Mouse (Mus musculus) CH12.LX (cell line): ENCODE results near the gene Foxn2. TPM values are rescaled to one million over a fixed set of nuclear protein-coding genes. Genes with fewer than 3 reads are reported as not detected.

ENCODE experiments used
- DNase-seq: peaks from one replicate; pipeline ENCODE4 v3.0.0-alpha.2; 2013; ENCODE audit errors: extremely low read depth
- H3K27ac ChIP-seq: 2 replicates; pipeline ENCODE4 v1.5.1; 2012; ENCODE audit warnings: low read depth, mild to moderate bottlenecking, control low read depth, moderate library complexity; ENCODE audit not compliant: insufficient read depth
- H3K27me3 ChIP-seq: replicated peaks from 2 replicates; pipeline ENCODE3; 2012; ENCODE audit warnings: inconsistent platforms
- H3K36me3 ChIP-seq, 2 experiments: replicated peaks in 1 of 2; 2 replicates each; pipeline versions ENCODE3 to v1.6.1; 2012; ENCODE audit warnings: inconsistent platforms in 1 of 2, low read length in 1 of 2, mild to moderate bottlenecking in 1 of 2, mixed read lengths in 1 of 2, moderate library complexity in 1 of 2; ENCODE audit not compliant: control insufficient read depth in 1 of 2, insufficient read depth in 1 of 2
- H3K4me1 ChIP-seq, 2 experiments: 2 replicates each; pipeline ENCODE4 v1.6.1; 2012; ENCODE audit warnings: inconsistent platforms in 1 of 2, moderate library complexity in 1 of 2; ENCODE audit not compliant: insufficient read depth in 2 of 2, control insufficient read depth in 1 of 2
- H3K4me2 ChIP-seq: 2 replicates; pipeline ENCODE4 v1.6.1; 2012; ENCODE audit warnings: low read depth, mild to moderate bottlenecking, control low read depth; ENCODE audit not compliant: poor library complexity, insufficient read depth, severe bottlenecking
- H3K4me3 ChIP-seq, 3 experiments: fragments of 150-350 bp in 1 of 3; sonication (generic) in 1 of 3; replicated peaks in 1 of 3; 2 replicates each; pipeline versions ENCODE3 to v1.5.1; 2011 to 2012; ENCODE audit warnings: low read depth in 2 of 3, low read length in 2 of 3, mild to moderate bottlenecking in 2 of 3, moderate library complexity in 2 of 3, control low read depth in 1 of 3, improper control_type of control experiment in 1 of 3, inconsistent platforms in 1 of 3, mixed read lengths in 1 of 3; ENCODE audit not compliant: poor library complexity in 1 of 3
- H3K79me2 ChIP-seq: replicated peaks from 2 replicates; pipeline ENCODE4 v1.6.1; 2012; ENCODE audit warnings: mild to moderate bottlenecking, moderate library complexity; ENCODE audit not compliant: control insufficient read depth, poor library complexity, insufficient read depth, severe bottlenecking; ENCODE audit errors: extremely low read depth
- H3K9ac ChIP-seq: 2 replicates; pipeline ENCODE4 v1.6.1; 2012; ENCODE audit warnings: low read depth, mild to moderate bottlenecking, control low read depth, moderate library complexity; ENCODE audit not compliant: insufficient read depth
- H3K9me3 ChIP-seq: replicated peaks from 2 replicates; pipeline ENCODE3; 2012; ENCODE audit warnings: low read length, inconsistent platforms, mixed read lengths
- BHLHE40 ChIP-seq: IDR thresholded peaks from 2 replicates; pipeline ENCODE4 v1.6.1; 2011; ENCODE audit warnings: mild to moderate bottlenecking, low read depth, low read length, improper control_type of control experiment
- CTCF ChIP-seq, 2 experiments: IDR thresholded peaks in 1 of 2; conservative IDR thresholded peaks in 1 of 2; 2 replicates each; pipeline ENCODE4 v1.5.1; 2011 to 2012; ENCODE audit warnings: low read depth in 2 of 2, low read length in 2 of 2, improper control_type of control experiment in 1 of 2, inconsistent platforms in 1 of 2, mild to moderate bottlenecking in 1 of 2, moderate library complexity in 1 of 2
- E2F4 ChIP-seq: IDR thresholded peaks from 2 replicates; pipeline ENCODE4 v1.6.1; 2011; ENCODE audit warnings: low read depth, low read length, improper control_type of control experiment; ENCODE audit not compliant: insufficient replicate concordance
- ETS1 ChIP-seq: conservative IDR thresholded peaks from 2 replicates; pipeline ENCODE4 v1.6.1; 2012; ENCODE audit warnings: low read depth, mild to moderate bottlenecking, inconsistent platforms, low read length, improper control_type of control experiment, moderate library complexity
- HCFC1 ChIP-seq: IDR thresholded peaks from 2 replicates; pipeline ENCODE4 v1.6.1; 2012; ENCODE audit warnings: low read depth, mild to moderate bottlenecking, inconsistent platforms, low read length, improper control_type of control experiment
- JUN ChIP-seq: IDR thresholded peaks from 2 replicates; pipeline ENCODE4 v1.6.1; 2011; ENCODE audit warnings: low read depth, mild to moderate bottlenecking, low read length, improper control_type of control experiment, moderate library complexity; ENCODE audit not compliant: insufficient read depth
- KAT2A ChIP-seq: IDR thresholded peaks from 2 replicates; pipeline ENCODE4 v1.6.1; 2012; ENCODE audit warnings: low read length, improper control_type of control experiment, inconsistent platforms; ENCODE audit not compliant: insufficient replicate concordance
- MAFK ChIP-seq: IDR thresholded peaks from 2 replicates; pipeline ENCODE4 v1.6.1; 2011; ENCODE audit warnings: low read length, improper control_type of control experiment; ENCODE audit not compliant: insufficient replicate concordance
- MAX ChIP-seq: IDR thresholded peaks from 2 replicates; pipeline ENCODE4 v1.6.1; 2011; ENCODE audit warnings: low read length, improper control_type of control experiment
- MAZ ChIP-seq: IDR thresholded peaks from 2 replicates; pipeline ENCODE4 v1.6.1; 2012; ENCODE audit warnings: low read depth, mild to moderate bottlenecking, inconsistent platforms, low read length, improper control_type of control experiment, moderate library complexity
- MEF2A ChIP-seq: IDR thresholded peaks from 2 replicates; pipeline ENCODE4 v1.6.1; 2014; ENCODE audit warnings: low read depth, mild to moderate bottlenecking, inconsistent platforms, low read length, improper control_type of control experiment, borderline replicate concordance
- MXI1 ChIP-seq: IDR thresholded peaks from 2 replicates; pipeline ENCODE4 v1.6.1; 2011; ENCODE audit warnings: mild to moderate bottlenecking, low read depth, low read length, improper control_type of control experiment
- MYC ChIP-seq: IDR thresholded peaks from 2 replicates; pipeline ENCODE4 v1.6.1; 2011; ENCODE audit warnings: low read depth, mild to moderate bottlenecking, improper control_type of control experiment, low read length
- NRF1 ChIP-seq: IDR thresholded peaks from 2 replicates; pipeline ENCODE4 v1.6.1; 2014; ENCODE audit warnings: low read depth, mild to moderate bottlenecking, inconsistent platforms, low read length, improper control_type of control experiment, moderate library complexity
- PAX5 ChIP-seq: IDR thresholded peaks from 2 replicates; pipeline ENCODE4 v1.6.1; 2012; ENCODE audit warnings: low read length, inconsistent platforms, mixed read lengths
- POLR2A ChIP-seq: IDR thresholded peaks from 2 replicates; pipeline ENCODE4 v1.6.1; 2011; ENCODE audit warnings: low read depth, mild to moderate bottlenecking, improper control_type of control experiment, low read length
- POLR2AphosphoS2 ChIP-seq: IDR thresholded peaks from 2 replicates; pipeline ENCODE4 v1.6.1; 2011; ENCODE audit warnings: low read depth, low read length, improper control_type of control experiment
- RAD21 ChIP-seq: IDR thresholded peaks from 2 replicates; pipeline ENCODE4 v1.6.1; 2011; ENCODE audit warnings: low read depth, mild to moderate bottlenecking, low read length, improper control_type of control experiment, moderate library complexity
- RCOR1 ChIP-seq: conservative IDR thresholded peaks from 2 replicates; pipeline ENCODE4 v1.6.1; 2012; ENCODE audit warnings: low read depth, mild to moderate bottlenecking, inconsistent platforms, low read length, improper control_type of control experiment
- SIN3A ChIP-seq: IDR thresholded peaks from 2 replicates; pipeline ENCODE4 v1.6.1; 2012; ENCODE audit warnings: low read length, improper control_type of control experiment, inconsistent platforms
- SMC3 ChIP-seq: IDR thresholded peaks from 2 replicates; pipeline ENCODE4 v1.6.1; 2011; ENCODE audit warnings: low read depth, low read length, improper control_type of control experiment
- TBP ChIP-seq: conservative IDR thresholded peaks from 2 replicates; pipeline ENCODE4 v1.6.1; 2011; ENCODE audit warnings: low read depth, low read length, improper control_type of control experiment
- UBTF ChIP-seq: IDR thresholded peaks from 2 replicates; pipeline ENCODE4 v1.6.1; 2012; ENCODE audit warnings: low read depth, mild to moderate bottlenecking, inconsistent platforms, low read length, improper control_type of control experiment, moderate library complexity
- USF1 ChIP-seq: IDR thresholded peaks from 2 replicates; pipeline ENCODE4 v1.6.1; 2014; ENCODE audit warnings: low read depth, mild to moderate bottlenecking, inconsistent platforms, low read length, improper control_type of control experiment
- USF2 ChIP-seq: conservative IDR thresholded peaks from 2 replicates; pipeline ENCODE4 v1.6.1; 2011; ENCODE audit warnings: low read depth, low read length, improper control_type of control experiment
- ZMIZ1 ChIP-seq: IDR thresholded peaks from 2 replicates; pipeline ENCODE4 v1.6.1; 2012; ENCODE audit warnings: low read depth, mild to moderate bottlenecking, inconsistent platforms, low read length, improper control_type of control experiment
- dilution Hi-C: fragments of 300-500 bp; cut with MboI; formaldehyde crosslinking; loops from 2 replicates; pipeline ENCODE4 v1.14.3; 2020; ENCODE audit warnings: low sequenced_read_pairs; ENCODE audit not compliant: extremely low pct_unique_long_range_greater_than_20kb, extremely low pct_ligation_motif_present
- in situ Hi-C: fragments of 300-500 bp; cut with MboI; formaldehyde crosslinking; loops from 3 replicates; pipeline ENCODE4 v1.14.3; 2019; ENCODE audit warnings: low sequenced_read_pairs, low pct_ligation_motif_present, low pct_unique_long_range_greater_than_20kb, mixed read lengths
- polyA plus RNA-seq: library from polyadenylated mRNA; unstranded; fragments of >175 nt; gene quantifications from 2 replicates; pipeline ENCODE4 v1.2.1, GENCODE M21; 2012; ENCODE audit warnings: low read depth; ENCODE audit not compliant: insufficient read length
- total RNA-seq, 2 experiments: library from RNA; depleted of rRNA; stranded (reverse); fragments of 300-350 nt in 1 of 2; fragments of >200 nt in 1 of 2; gene quantifications; 2 replicates each; pipeline ENCODE4 v1.2.3; 2012 to 2014

Foxn2 gene
- total and polyA plus RNA-seq, 3 experiments: 13.2 to 24.6 (median 16.0) TPM

DNA sequence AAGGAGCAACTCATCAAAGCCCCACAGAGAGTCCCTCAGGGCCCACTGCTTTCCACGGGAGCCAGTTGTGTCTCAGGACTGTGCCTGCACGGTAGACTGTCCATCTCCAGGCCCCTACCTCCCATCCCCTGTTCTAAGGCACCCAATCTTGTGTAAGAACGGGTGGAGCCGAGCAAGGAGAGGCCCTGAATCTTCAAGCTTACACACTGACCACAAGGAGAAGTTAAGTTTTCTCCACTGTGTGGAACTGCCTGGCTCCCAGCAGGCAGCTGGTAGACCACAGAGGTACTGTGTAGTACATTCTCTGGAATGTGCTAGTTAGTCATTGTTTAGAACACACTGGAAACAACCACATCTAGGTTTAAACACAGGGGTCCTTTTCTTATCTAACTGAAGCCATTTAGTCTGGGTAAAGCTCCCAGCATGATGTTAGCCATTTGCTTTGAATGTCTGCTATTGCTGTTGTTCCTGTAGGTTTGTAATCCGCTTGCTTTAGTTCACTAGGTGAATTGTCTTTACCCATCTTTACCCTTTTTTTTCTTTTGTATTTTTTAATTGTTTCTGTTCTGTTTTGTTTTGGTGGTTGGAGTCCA lies 57.7 kb downstream of the Foxn2 start:
- Histone ChIP-seq H3K27ac (no peak overlapping the region), H3K79me2 (no peaks in the 10 kb centered on the region), H3K4me3 (no peak overlapping the region), H3K4me2 (no peak overlapping the region), H3K9ac (no peak overlapping the region), H3K36me3 (peaks cover 6 to 23% of the 10 kb centered on the region in 2 experiments), H3K4me1 (peaks cover 0 to 20% of the 10 kb centered on the region in 2 experiments; a peak in 2 of 4 replicates), H3K9me3 (no peaks in the 10 kb centered on the region), H3K27me3 (no peaks in the 10 kb centered on the region)
- no peak for DNase-seq
- in situ Hi-C loops: no loop called here
- no peak for TF ChIP-seq RAD21
- TF ChIP-seq POLR2A: no peak
- no peak for TF ChIP-seq MAZ
- TF ChIP-seq POLR2AphosphoS2: no peak
- no peak for TF ChIP-seq NRF1
- no peak for TF ChIP-seq CTCF (conservative IDR thresholded peaks at IDR 0.05 in 1 of 2, IDR thresholded peaks at IDR 0.05 in 1 of 2; ENCODE audit: low read depth in 2 of 2, low read length in 2 of 2)
- TF ChIP-seq MYC: no peak
- no peak for TF ChIP-seq ZMIZ1
- no peak for TF ChIP-seq JUN
- no peak for TF ChIP-seq HCFC1
- TF ChIP-seq MEF2A: no peak
- TF ChIP-seq MXI1: no peak
- TF ChIP-seq ETS1: no peak
- TF ChIP-seq MAFK: no peak
- TF ChIP-seq BHLHE40: no peak
- dilution Hi-C loops: no loop called here

DNA sequence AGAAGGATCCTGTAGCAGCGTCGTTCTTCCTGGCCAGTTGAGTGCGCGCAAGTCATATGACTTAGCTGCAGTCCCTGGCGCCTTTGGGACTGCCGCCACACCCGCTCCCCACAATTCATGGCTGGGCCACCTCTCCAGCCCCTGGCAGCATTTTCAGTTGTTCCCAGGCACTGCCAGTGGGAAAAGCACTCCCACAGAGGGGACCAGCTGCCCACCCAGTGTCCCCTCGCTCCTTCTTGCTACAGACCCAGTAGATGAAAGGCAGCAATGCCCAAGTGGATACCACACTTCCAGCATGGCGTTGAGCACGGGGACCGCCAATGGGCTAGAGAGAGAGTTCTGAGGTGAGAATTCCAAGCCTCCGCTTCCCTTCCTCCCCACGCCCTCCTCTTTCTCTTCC lies 63.5 kb downstream of the Foxn2 start:
- no peaks in the 10 kb centered on the region for H3K27me3 ChIP-seq
- dilution Hi-C loops: no loop called here
- H3K4me3 ChIP-seq: no peak overlapping the region
- no peak for DNase-seq
- in situ Hi-C loops: loop anchor here (25.0 kb wide), 1 partner anchor 617 kb away; no protein-coding TSS in a partner anchor
- peaks cover 0 to 4% of the 10 kb centered on the region in 2 experiments for H3K36me3 ChIP-seq
- peaks cover 3 to 8% of the 10 kb centered on the region in 2 experiments for H3K4me1 ChIP-seq
- TF ChIP-seq UBTF: no peak
- TF ChIP-seq POLR2A: no peak
- TF ChIP-seq E2F4: no peak
- no peak for TF ChIP-seq KAT2A
- no peak for TF ChIP-seq SMC3
- TF ChIP-seq ETS1: no peak
- no peak for TF ChIP-seq TBP
- TF ChIP-seq USF1: no peak
- no peak for TF ChIP-seq BHLHE40
- no peak for TF ChIP-seq PAX5
- no peak for TF ChIP-seq JUN
- no peak for TF ChIP-seq MAX
- no peak for TF ChIP-seq SIN3A
- no peak for TF ChIP-seq MAFK
- TF ChIP-seq NRF1: no peak
- TF ChIP-seq USF2: no peak
- no peak for TF ChIP-seq RCOR1
- no peak for TF ChIP-seq ZMIZ1
- H3K9ac ChIP-seq: no peak overlapping the region
- H3K9me3 ChIP-seq: no peaks in the 10 kb centered on the region
- no peak overlapping the region for H3K4me2 ChIP-seq
- H3K27ac ChIP-seq: no peak overlapping the region
- H3K79me2 ChIP-seq: no peaks in the 10 kb centered on the region
